In genomic region chr13:55419142-55419541, GRCm38 (mm10) we compare ENCODE assay signal across 2 mouse cellular contexts.
A peak's percentile ranks its signal among the peaks of the same experiment; 100 is the strongest.
TF ChIP-seq lines count a peak whose summit lies in the region.

No protein-coding gene starts in this region.

TF ChIP-seq in MEL, 35 proteins besides CTCF, POLR2A, EP300 and RAD21:
- TF ChIP-seq SIN3A (IDR thresholded peaks at IDR 0.05; ENCODE audit: low read length) = peak; percentile 95
- no peak for TF ChIP-seq ZNF384 (IDR thresholded peaks at IDR 0.05; ENCODE audit: low read depth, low read length)
- TF ChIP-seq TAL1 (IDR thresholded peaks at IDR 0.05; ENCODE audit: low read length) = no peak
- TF ChIP-seq MXI1 (IDR thresholded peaks at IDR 0.05; ENCODE audit: low read depth, low read length) = peak; percentile 76
- no peak for TF ChIP-seq USF2 (IDR thresholded peaks at IDR 0.05; ENCODE audit: borderline replicate concordance in 1 of 2, insufficient read depth in 1 of 2, low read depth in 1 of 2, low read length in 2 of 2)
- no peak for TF ChIP-seq UBTF (IDR thresholded peaks at IDR 0.05; ENCODE audit: borderline replicate concordance, insufficient read depth, low read depth, low read length)

TF ChIP-seq in myocyte, 11 proteins besides CTCF, POLR2A, EP300 and RAD21:
- TF ChIP-seq REST (IDR thresholded peaks at IDR 0.05; ENCODE audit: insufficient read depth, insufficient read length) (peak; percentile 76), MAX (IDR thresholded peaks at IDR 0.05; ENCODE audit: low read depth) (no peak), USF1 (IDR thresholded peaks at IDR 0.05; ENCODE audit: low read depth) (no peak)
